Mouse (Mus musculus) Patski (cell line): ENCODE measurements around the gene Cdh20. TPM values are rescaled to one million over a fixed set of nuclear protein-coding genes. Genes with fewer than 3 reads are reported as not detected.

Experiments
- ATAC-seq: fragments of 100-300 bp; one replicate; pipeline ENCODE4 v1.8.0; 2021
- CTCF ChIA-PET: fragments of 350-600 bp; sonication (Branson Sonifier 250); formaldehyde crosslinking; loops from one replicate; lab custom pipeline; 2022; ENCODE audit warnings: inconsistent platforms; lab: Charles Lee
- POLR2A ChIA-PET: fragments of 350-600 bp; sonication (Branson Sonifier 250); formaldehyde crosslinking; loops from one replicate; lab custom pipeline; 2022; ENCODE audit warnings: antibody characterized with exemption, inconsistent platforms; lab: Charles Lee
- DNase-seq: peaks from one replicate; pipeline ENCODE4 v3.0.0-alpha.2; 2011; ENCODE audit warnings: low read depth, low spot score
- H3K27me3 ChIP-seq: fragments of 371-371 bp; one replicate; pipeline ENCODE4 v1.5.1; 2021
- CTCF ChIP-seq: fragments of 100-300 bp; IDR thresholded peaks from one replicate; pipeline ENCODE4 v1.5.1; 2021
- in situ Hi-C: fragments of 300-500 bp; cut with MboI; formaldehyde crosslinking; loops from 3 replicates; pipeline ENCODE4 v1.11.1; 2018; ENCODE audit warnings: low pct_unique_long_range_greater_than_20kb, mixed read lengths
- polyA plus RNA-seq: library from polyadenylated mRNA; unstranded; gene quantifications from one replicate; pipeline ENCODE4 v1.2.3, GENCODE M21; 2021

Gene Cdh20
- polyA plus RNA-seq, 1 experiment from 2014 or later = not detected

GRCm38 (mm10) chr1:105002179-105002578 lies 233.8 kb downstream of the Cdh20 start:
- CTCF ChIA-PET = no interaction called here
- in situ Hi-C loops = no loop called here
- ATAC-seq (no peak), DNase-seq (no peak)
- TF ChIP-seq CTCF = no peak
- POLR2A ChIA-PET = no interaction called here
- peaks cover 15% of the 10 kb centered on the region for H3K27me3 ChIP-seq

GRCm38 (mm10) chr1:105003786-105004185 lies 235.5 kb downstream of the Cdh20 start:
- ATAC-seq (no peak), DNase-seq (no peak)
- in situ Hi-C loops = no loop called here
- H3K27me3 ChIP-seq = peaks cover 10% of the 10 kb centered on the region
- ChIA-PET CTCF (no interaction called here), POLR2A (interaction anchor here (0.7 kb wide), 1 partner anchor 24 kb away, joined by 3 read pairs; no protein-coding TSS in a partner anchor)
- TF ChIP-seq CTCF = no peak

- ChIA-PET CTCF (no interaction called here), POLR2A (no interaction called here)
- in situ Hi-C loops = no loop called here
- DNase-seq (no peak), ATAC-seq (no peak)
- no peak for TF ChIP-seq CTCF
- peaks cover 3% of the 10 kb centered on the region for H3K27me3 ChIP-seq
Observed at GRCm38 (mm10) chr1:105012616-105013015, 244.3 kb downstream of the Cdh20 start.

GRCm38 (mm10) chr1:105013291-105013690 lies 245.0 kb downstream of the Cdh20 start:
- ATAC-seq = no peak
- in situ Hi-C loops = no loop called here
- H3K27me3 ChIP-seq = peaks cover 3% of the 10 kb centered on the region
- no peak for TF ChIP-seq CTCF
- POLR2A ChIA-PET = no interaction called here
- no peak for DNase-seq
- CTCF ChIA-PET = no interaction called here

GRCm38 (mm10) chr1:105041668-105042067 lies 273.3 kb downstream of the Cdh20 start:
- ChIA-PET POLR2A (no interaction called here), CTCF (no interaction called here)
- in situ Hi-C loops = no loop called here
- peaks cover 2% of the 10 kb centered on the region for H3K27me3 ChIP-seq
- DNase-seq (no peak), ATAC-seq (no peak)
- TF ChIP-seq CTCF = no peak
